Mouse (Mus musculus): ENCODE data around the gene P2rx4.

GRCm38 (mm10) chr5:122763271-122764031, 56.1 kb downstream of the P2rx4 start:
- no peak for TF ChIP-seq CTCF (IDR thresholded peaks at IDR 0.05; ENCODE audit: low read depth)
- TF ChIP-seq EP300 (optimal IDR thresholded peaks at IDR 0.05), result no peak
